Mouse (Mus musculus): ENCODE measurements around the gene Abtb1.

DNA sequence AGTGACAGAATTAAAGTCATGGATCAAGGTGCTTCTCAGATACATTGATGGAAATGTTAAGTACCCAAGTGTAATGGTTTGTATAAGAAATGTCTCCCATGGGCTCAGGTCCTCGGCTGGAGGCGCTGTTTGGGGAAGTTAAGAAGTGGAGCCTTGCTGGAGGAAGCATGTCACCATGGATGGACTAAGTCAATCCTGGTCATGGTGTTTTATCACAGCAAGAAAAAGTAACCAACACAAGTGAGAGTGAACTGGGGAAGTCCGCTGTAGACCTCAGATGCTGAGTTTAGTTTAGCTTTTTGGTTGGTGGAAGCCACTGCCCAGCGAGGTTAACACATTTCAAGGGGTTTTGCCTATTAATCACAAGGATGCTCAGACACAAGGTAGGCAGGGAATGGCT lies 12.2 kb downstream of the Abtb1 start:
- TF ChIP-seq POLR2A (IDR thresholded peaks at IDR 0.05; ENCODE audit: insufficient read length, low read depth) (no peak), REST (IDR thresholded peaks at IDR 0.05; ENCODE audit: insufficient read depth, insufficient read length) (no peak), SRF (IDR thresholded peaks at IDR 0.05; ENCODE audit: control insufficient read depth, insufficient read length, low read depth) (no peak)
